15 mouse cellular contexts compared by ENCODE assay signal in the genomic region with DNA sequence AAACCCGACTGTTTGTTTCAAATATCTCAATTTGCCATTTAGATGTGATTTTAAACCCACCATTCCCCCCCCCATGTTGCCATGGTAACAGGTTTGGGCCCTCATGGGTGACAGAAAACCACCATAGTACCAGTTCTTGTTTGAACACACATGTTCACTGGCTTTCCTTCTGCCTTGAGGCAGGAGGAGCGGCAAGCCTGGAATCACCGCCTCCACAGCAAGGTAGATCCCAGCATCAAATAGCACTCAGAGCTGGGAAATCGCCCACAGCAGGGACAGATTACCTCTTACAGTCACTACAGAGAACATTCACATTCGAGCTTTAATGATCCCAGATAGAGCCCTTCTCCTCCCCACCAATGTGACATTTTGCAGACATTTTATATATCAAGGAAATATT.
A peak's percentile ranks its signal among the peaks of the same experiment; 100 is the strongest.
DNase-seq lines count a peak whose midpoint lies in the region; ATAC-seq lines count a peak whose summit lies in the region.
"Had no signal": no experiment of that assay in that cellular context is flagged by ENCODE, and none has a peak within 500 bp of the region (broad histone marks: within the 10 kb centered on the region; RNA-seq: fewer than 3 reads in every experiment).

No protein-coding gene starts in this region.

- peaks cover 10% of the 10 kb centered on the region for H3K4me1 ChIP-seq in hindbrain, embryonic 16.5 days (ENCODE audit: control insufficient read depth, insufficient read depth, low read depth, low read length)
- H3K4me1 ChIP-seq: embryonic facial prominence, embryonic 15.5 days; heart, embryonic 12.5 days had no signal

- ATAC-seq in hindbrain, embryonic 16.5 days = peak; percentile 70

- no peak overlapping the region for H3K4me3 ChIP-seq in hindbrain, embryonic 16.5 days (ENCODE audit: low read length)
- H3K4me3 ChIP-seq: embryonic facial prominence, embryonic 15.5 days; heart, embryonic 12.5 days had no signal

- 27% methylated on average over 5 of the region's 5 CpGs for WGBS in hindbrain, embryonic 16.5 days

- no peaks in the 10 kb centered on the region for H3K9me3 ChIP-seq in hindbrain, embryonic 16.5 days (ENCODE audit: control insufficient read depth, low read length)
- H3K9me3 ChIP-seq: embryonic facial prominence, embryonic 15.5 days; heart, embryonic 12.5 days had no signal

- H3K4me2 ChIP-seq in hindbrain, embryonic 16.5 days (ENCODE audit: low read length) = peak overlapping the region; percentile 31
- H3K4me2 ChIP-seq: embryonic facial prominence, embryonic 15.5 days; heart, embryonic 12.5 days had no signal

- no peaks in the 10 kb centered on the region for H3K27me3 ChIP-seq in hindbrain, embryonic 16.5 days (replicated peaks; ENCODE audit: control insufficient read depth, insufficient read depth, low read length)
- H3K27me3 ChIP-seq: embryonic facial prominence, embryonic 15.5 days; heart, embryonic 12.5 days had no signal

- peak; percentile 9 for DNase-seq in embryo, embryonic 11 days
- DNase-seq in embryo, embryonic 10 days (ENCODE audit: low spot score) = no peak
- DNase-seq in retina, postnatal 1 day = peak; percentile 4
- no peak for DNase-seq in retina, embryonic 14.5 days (ENCODE audit: low spot score)
- DNase-seq in kidney, postnatal 36 days = no peak
- DNase-seq in spleen, postnatal 36 days (ENCODE audit: low spot score in 2 of 2) = no peak
- DNase-seq in ovary, postnatal 10 days (ENCODE audit: low spot score) = no peak
- DNase-seq: cerebellum, adult 9-10 months; kidney, postnatal 14 days; thymus, adult 2 months had no signal

- peak overlapping the region; percentile 72; the same call in 1 of the 2 replicates for H3K27ac ChIP-seq in hindbrain, embryonic 16.5 days (ENCODE audit: low read depth, low read length)
- H3K27ac ChIP-seq: embryonic facial prominence, embryonic 15.5 days; liver, embryonic 14.5 days; macrophage had no signal

- H3K36me3 ChIP-seq in hindbrain, embryonic 16.5 days (ENCODE audit: control insufficient read depth, insufficient read depth, low read length) = no peaks in the 10 kb centered on the region
- H3K36me3 ChIP-seq: embryonic facial prominence, embryonic 15.5 days; heart, embryonic 12.5 days had no signal

- no peak overlapping the region for H3K9ac ChIP-seq in hindbrain, embryonic 16.5 days (ENCODE audit: low read depth, low read length)
- H3K9ac ChIP-seq: embryonic facial prominence, embryonic 15.5 days; heart, embryonic 12.5 days; liver, embryonic 14.5 days had no signal

Comparison
In these comparisons a context has a peak if more than half of its experiments do, and no peak if none do; other contexts are left out.
1. DNase-seq: peak in embryo, embryonic 11 days (single experiment) and retina, postnatal 1 day (single experiment); none in embryo, embryonic 10 days (single experiment), retina, embryonic 14.5 days (single experiment), kidney, postnatal 36 days (0 of 2), spleen, postnatal 36 days (0 of 2) and ovary, postnatal 10 days (single experiment).